Mouse (Mus musculus) hindbrain, embryonic 16.5 days (tissue): ENCODE measurements around the gene Sept5. TPM values are rescaled to one million over a fixed set of nuclear protein-coding genes. Genes with fewer than 3 reads are reported as not detected.
A peak's percentile ranks its signal among the peaks of the same experiment; 100 is the strongest.

Experiments
- ATAC-seq: fragments of 200-750 bp; cut with Nextera tagmentation; 2 replicates; pipeline ENCODE4 v1.8.0; 2017; ENCODE audit warnings: moderate TSS enrichment, moderate library complexity
- H3K27ac ChIP-seq: fragments of 300-500 bp; sonication (generic); 2 replicates; pipeline ENCODE4 v1.5.1; 2014; ENCODE audit warnings: low read depth, mild to moderate bottlenecking, control low read depth, low read length, moderate library complexity
- H3K27me3 ChIP-seq: fragments of 300-500 bp; sonication (generic); replicated peaks from 2 replicates; pipeline ENCODE4 v1.6.1; 2014; ENCODE audit warnings: low read length; ENCODE audit not compliant: control insufficient read depth, insufficient read depth
- H3K36me3 ChIP-seq: fragments of 300-500 bp; sonication (generic); 2 replicates; pipeline ENCODE4 v1.6.1; 2014; ENCODE audit warnings: mild to moderate bottlenecking, low read length, moderate library complexity, mixed read lengths; ENCODE audit not compliant: control insufficient read depth, insufficient read depth
- H3K4me1 ChIP-seq: fragments of 300-500 bp; sonication (generic); 2 replicates; pipeline ENCODE4 v1.6.1; 2014; ENCODE audit warnings: low read depth, low read length; ENCODE audit not compliant: control insufficient read depth, insufficient read depth
- H3K4me2 ChIP-seq: fragments of 300-500 bp; sonication (generic); 2 replicates; pipeline ENCODE4 v1.6.1; 2014; ENCODE audit warnings: mild to moderate bottlenecking, low read length, control low read depth, moderate library complexity
- H3K4me3 ChIP-seq: fragments of 300-500 bp; sonication (generic); 2 replicates; pipeline ENCODE4 v1.5.1; 2014; ENCODE audit warnings: mild to moderate bottlenecking, low read length, control low read depth, moderate library complexity
- H3K9ac ChIP-seq: fragments of 300-500 bp; sonication (generic); 2 replicates; pipeline ENCODE4 v1.6.1; 2014; ENCODE audit warnings: low read depth, mild to moderate bottlenecking, control low read depth, low read length, moderate library complexity
- H3K9me3 ChIP-seq: fragments of 300-500 bp; sonication (generic); 2 replicates; pipeline ENCODE4 v1.6.1; 2014; ENCODE audit warnings: mild to moderate bottlenecking, low read length, moderate library complexity; ENCODE audit not compliant: control insufficient read depth
- WGBS: fragments of 180-500 bp; shearing (Covaris S2); extraction: QIAGEN DNeasy Blood & Tissue Kit; methylation state at CpG from one replicate; pipeline ENCODE4 v1.1.7; 2014; 5-methylcytosine and 5-hydroxymethylcytosine counted together
- polyA plus RNA-seq: library from polyadenylated mRNA; unstranded; fragments of >200 nt; fragmentation: Nextera tagmentation; extraction: Ambion mirVana; gene quantifications from 2 replicates; pipeline ENCODE4 v1.2.1, GENCODE M21; 2015

Gene Sept5
- polyA plus RNA-seq, 1 experiment from 2014 or later = 249 TPM

- Histone ChIP-seq H3K27me3 (peaks cover 65% of the 10 kb centered on the region), H3K36me3 (peaks cover 39% of the 10 kb centered on the region), H3K9me3 (no peaks in the 10 kb centered on the region; the same call in 1 of the 2 replicates), H3K9ac (peak overlapping the region; percentile 54), H3K4me1 (peaks cover 26% of the 10 kb centered on the region), H3K4me3 (peak overlapping the region; percentile 42), H3K27ac (no peak overlapping the region), H3K4me2 (peak overlapping the region; percentile 81)
- ATAC-seq = no peak
- WGBS = 17% methylated on average over 38 of the region's 38 CpGs
These were observed 8.3 kb downstream of the Sept5 start for GRCm38 (mm10) chr16:18621362-18622001.

- WGBS = 4% methylated on average over 62 of the region's 74 CpGs
- peaks cover 21% of the 10 kb centered on the region for H3K4me1 ChIP-seq
- H3K36me3 ChIP-seq = peaks cover 39% of the 10 kb centered on the region
- H3K9me3 ChIP-seq = no peaks in the 10 kb centered on the region; the same call in 1 of the 2 replicates
- H3K4me2 ChIP-seq = peak overlapping the region; percentile 81
- H3K9ac ChIP-seq = peak overlapping the region; percentile 54
- no peak overlapping the region for H3K27ac ChIP-seq
- peak; percentile 43 for ATAC-seq
- H3K4me3 ChIP-seq = peak overlapping the region; percentile 42
- H3K27me3 ChIP-seq = peaks cover 65% of the 10 kb centered on the region
These were observed 9.0 kb downstream of the Sept5 start for GRCm38 (mm10) chr16:18620601-18621361.

- Histone ChIP-seq H3K27ac (no peak overlapping the region), H3K4me2 (no peak overlapping the region; the same call in 1 of the 2 replicates), H3K9me3 (no peaks in the 10 kb centered on the region; the same call in 1 of the 2 replicates), H3K36me3 (peaks cover 38% of the 10 kb centered on the region), H3K4me1 (peaks cover 20% of the 10 kb centered on the region), H3K9ac (no peak overlapping the region), H3K27me3 (peaks cover 59% of the 10 kb centered on the region), H3K4me3 (no peak overlapping the region)
- WGBS = 24% methylated on average over 6 of the region's 6 CpGs
- no peak for ATAC-seq
These were observed 9.6 kb downstream of the Sept5 start for GRCm38 (mm10) chr16:18620201-18620600.

GRCm38 (mm10) chr16:18619110-18619509, 10.6 kb downstream of the Sept5 start:
- H3K4me3 ChIP-seq = no peak overlapping the region
- 22% methylated on average over 4 of the region's 4 CpGs for WGBS
- peaks cover 49% of the 10 kb centered on the region for H3K27me3 ChIP-seq
- no peak overlapping the region for H3K4me2 ChIP-seq
- H3K36me3 ChIP-seq = peaks cover 27% of the 10 kb centered on the region
- ATAC-seq = no peak
- H3K9me3 ChIP-seq = no peaks in the 10 kb centered on the region; the same call in 1 of the 2 replicates
- peaks cover 20% of the 10 kb centered on the region for H3K4me1 ChIP-seq
- H3K9ac ChIP-seq = no peak overlapping the region; the same call in 1 of the 2 replicates
- no peak overlapping the region for H3K27ac ChIP-seq

- 45% methylated on average over 2 of the region's 2 CpGs for WGBS
- peaks cover 42% of the 10 kb centered on the region for H3K27me3 ChIP-seq
- no peak; the same call in 1 of the 2 replicates for ATAC-seq
These were observed 11.5 kb downstream of the Sept5 start for GRCm38 (mm10) chr16:18618297-18618696.

GRCm38 (mm10) chr16:18617370-18618065, 12.2 kb downstream of the Sept5 start:
- peak; percentile 61 for ATAC-seq
- Histone ChIP-seq H3K36me3 (peaks cover 11% of the 10 kb centered on the region), H3K27ac (no peak overlapping the region), H3K9me3 (no peaks in the 10 kb centered on the region), H3K4me3 (peak overlapping the region; percentile 36), H3K4me1 (peaks cover 20% of the 10 kb centered on the region), H3K9ac (peak overlapping the region; percentile 60), H3K27me3 (peaks cover 34% of the 10 kb centered on the region), H3K4me2 (peak overlapping the region; percentile 68)
- WGBS = 2% methylated on average over 27 of the region's 27 CpGs

More at GRCm38 (mm10) chr16:18618297-18618696, 11.5 kb downstream of the Sept5 start:
- Histone ChIP-seq H3K4me1 (peaks cover 20% of the 10 kb centered on the region), H3K4me3 (no peak overlapping the region), H3K36me3 (peaks cover 19% of the 10 kb centered on the region), H3K9ac (no peak overlapping the region), H3K9me3 (no peaks in the 10 kb centered on the region), H3K27ac (no peak overlapping the region), H3K4me2 (no peak overlapping the region)

GRCm38 (mm10) chr16:18613301-18613700, 16.5 kb downstream of the Sept5 start:
- Histone ChIP-seq H3K9me3 (no peaks in the 10 kb centered on the region), H3K36me3 (no peaks in the 10 kb centered on the region), H3K27ac (no peak overlapping the region), H3K4me1 (peaks cover 8% of the 10 kb centered on the region; the same call in 1 of the 2 replicates), H3K4me3 (no peak overlapping the region), H3K9ac (no peak overlapping the region), H3K4me2 (no peak overlapping the region), H3K27me3 (peaks cover under 1% of the 10 kb centered on the region)
- 84% methylated on average over 3 of the region's 3 CpGs for WGBS
- no peak for ATAC-seq

GRCm38 (mm10) chr16:18611752-18612151, 18.0 kb downstream of the Sept5 start:
- no peaks in the 10 kb centered on the region for H3K36me3 ChIP-seq
- H3K4me1 ChIP-seq = no peaks in the 10 kb centered on the region
- no peak overlapping the region for H3K4me3 ChIP-seq
- H3K4me2 ChIP-seq = no peak overlapping the region
- no peak overlapping the region for H3K9ac ChIP-seq
- peak; percentile 37; the same call in 1 of the 2 replicates for ATAC-seq
- H3K27me3 ChIP-seq = no peaks in the 10 kb centered on the region; the same call in 1 of the 2 replicates
- no peaks in the 10 kb centered on the region for H3K9me3 ChIP-seq
- 54% methylated on average over 13 of the region's 13 CpGs for WGBS
- no peak overlapping the region for H3K27ac ChIP-seq
